Mouse (Mus musculus): ENCODE results near the gene Galnt5. TPM values are rescaled to one million over a fixed set of nuclear protein-coding genes. Genes with fewer than 3 reads are reported as not detected.

Galnt5 gene
- polyA plus RNA-seq (2014; fragmentation: Illumina TruSeq; extraction: RNeasy Lipid Tissue Mini Kit (QIAGEN cat#74804); ENCODE audit: low read depth, low replicate concordance) = 47.0 TPM

DNA sequence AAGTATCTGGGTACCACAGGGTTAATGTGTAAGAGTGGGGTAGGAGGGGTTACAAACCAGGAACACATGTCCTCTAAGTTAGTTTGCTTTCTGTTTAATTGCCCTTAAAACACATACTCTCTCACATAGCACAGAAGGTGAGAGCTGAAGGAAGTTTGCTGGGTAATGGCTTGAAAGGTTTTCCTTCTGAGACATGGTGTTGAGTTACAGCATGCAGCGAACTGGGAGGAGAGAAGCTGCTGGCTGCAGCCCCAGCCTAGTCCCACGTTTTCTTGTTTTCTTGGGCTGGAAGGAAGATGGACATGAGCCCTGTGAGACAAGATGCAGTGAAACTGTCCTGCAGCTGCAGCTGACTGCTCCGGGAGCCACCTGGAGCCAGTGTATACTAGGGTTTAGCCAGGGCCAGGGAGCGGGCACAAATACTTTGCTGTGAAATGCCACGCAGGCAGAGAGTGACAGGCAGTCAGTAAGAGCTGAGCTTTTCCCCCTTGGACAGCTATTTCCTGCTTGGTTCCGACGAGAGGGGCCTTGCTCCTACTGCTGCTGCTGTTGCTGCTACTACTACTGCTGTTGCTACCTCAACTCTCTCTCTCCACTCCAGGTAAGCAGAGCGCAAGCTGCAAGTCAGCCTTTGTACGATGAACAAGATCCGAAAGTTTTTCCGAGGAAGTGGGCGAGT is at the start of gene Galnt5:
Gene Galnt5, plus strand, starts transcription at position 133 of the 679 bp plus-strand sequence.

DNA sequence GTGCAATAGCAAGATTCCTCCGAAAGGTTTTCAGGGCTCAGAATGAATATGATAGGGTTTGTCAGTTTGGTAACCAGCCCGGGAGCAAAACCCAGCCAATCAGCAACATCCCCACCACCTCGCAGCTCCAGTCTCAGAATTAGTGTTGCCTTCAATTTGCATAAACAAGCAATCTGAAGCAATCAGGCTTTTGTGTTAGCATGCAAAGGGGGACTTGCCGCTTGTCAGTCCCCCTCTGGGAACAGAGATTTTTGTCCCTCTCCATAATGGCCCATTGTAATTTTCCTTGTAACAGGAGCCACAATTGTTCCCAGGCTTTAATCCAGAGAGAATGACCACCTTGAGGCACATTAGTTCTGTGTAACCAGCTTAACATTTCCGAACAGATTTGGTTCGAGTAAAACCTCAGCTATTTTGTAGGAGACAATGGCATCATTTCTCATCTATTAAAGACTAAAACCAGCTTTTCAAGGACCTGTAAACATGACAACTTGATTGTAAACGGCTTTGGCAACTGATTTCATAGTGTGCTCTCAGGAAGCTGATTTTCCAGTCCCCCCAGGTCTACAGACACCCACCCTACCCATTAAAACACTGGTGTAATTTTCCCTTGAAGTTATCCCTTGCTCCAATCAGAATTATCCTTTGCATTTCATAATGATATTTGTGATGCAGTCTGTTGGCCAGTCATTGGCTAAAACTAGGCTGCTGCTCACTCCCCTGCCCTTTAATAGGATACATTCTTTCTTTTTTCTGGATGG is 55.3 kb downstream of the Galnt5 start, which contains the start of gene Ermn:
Gene Ermn, minus strand, starts transcription at position 44 of the 761 bp plus-strand sequence.

Other genes starting within 250 kb of the Galnt5 start
- not detected for gene Ermn, start 55.0 kb downstream of the Galnt5 start, polyA plus RNA-seq (2014; fragmentation: Illumina TruSeq; extraction: RNeasy Lipid Tissue Mini Kit (QIAGEN cat#74804); ENCODE audit: low read depth, low replicate concordance)
- 18.2 TPM for gene Cytip, start 197.6 kb downstream of the Galnt5 start, polyA plus RNA-seq (2014; fragmentation: Illumina TruSeq; extraction: RNeasy Lipid Tissue Mini Kit (QIAGEN cat#74804); ENCODE audit: low read depth, low replicate concordance)